Mouse (Mus musculus): ENCODE data around the gene Plxnc1. TPM values are rescaled to one million over a fixed set of nuclear protein-coding genes. Genes with fewer than 3 reads are reported as not detected.

The Plxnc1 gene
- polyA plus RNA-seq, 1 experiment from 2014 or later = 1.8 TPM

DNA sequence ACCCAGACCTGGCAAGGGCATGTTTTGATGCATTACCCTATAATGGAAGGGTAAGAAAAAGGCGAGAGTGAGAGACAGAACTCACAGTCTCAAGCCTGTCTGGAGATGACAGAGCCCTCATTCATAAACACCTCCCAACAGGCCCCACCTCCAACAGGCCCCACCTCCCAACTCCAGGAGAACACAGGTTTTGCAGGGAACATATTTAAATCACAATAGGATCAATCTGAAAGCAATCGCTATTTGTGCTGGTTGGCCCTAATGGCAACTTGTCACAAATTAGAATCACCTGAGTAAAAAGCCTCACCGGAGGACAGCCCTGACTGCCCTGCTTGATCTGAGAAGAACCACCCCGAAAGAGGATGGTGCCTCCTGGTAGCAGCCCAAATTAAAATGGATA is 54.9 kb downstream of the Plxnc1 start:
- no peak overlapping the region for H3K27ac ChIP-seq
- H3K4me1 ChIP-seq = no peaks in the 10 kb centered on the region
- 64% methylated on average over 4 of the region's 4 CpGs for WGBS
- H3K36me3 ChIP-seq (replicated peaks) = peaks cover 10% of the 10 kb centered on the region
- no peak overlapping the region for H3K4me3 ChIP-seq
- no peak for DNase-seq (ENCODE audit: extremely low spot score, low spot score)
- no peaks in the 10 kb centered on the region for H3K27me3 ChIP-seq (ENCODE audit: poor library complexity, severe bottlenecking)
- peaks cover 13% of the 10 kb centered on the region; the same call in 1 of the 2 replicates for H3K9me3 ChIP-seq

DNA sequence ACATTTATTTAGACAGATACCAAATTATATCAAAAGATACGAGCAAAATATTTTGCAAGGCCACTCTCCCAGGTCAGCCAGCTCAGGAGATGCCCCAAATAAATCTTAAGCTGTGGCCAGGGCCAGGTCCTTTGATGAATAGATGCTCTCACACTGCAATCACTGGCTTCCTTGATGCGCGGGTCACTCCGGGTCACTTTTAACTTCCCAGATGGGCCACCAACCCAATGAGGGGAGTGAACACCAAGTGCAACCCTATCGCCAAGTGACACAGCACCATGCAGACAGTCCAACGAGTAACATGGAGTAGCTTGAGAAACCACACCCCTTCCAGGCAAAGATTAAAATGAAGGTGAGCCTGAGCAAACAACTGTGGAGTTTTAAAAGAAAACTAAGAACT is 61.4 kb downstream of the Plxnc1 start:
- 90% methylated on average over 6 of the region's 6 CpGs for WGBS
- H3K27me3 ChIP-seq (ENCODE audit: poor library complexity, severe bottlenecking) = no peaks in the 10 kb centered on the region

DNA sequence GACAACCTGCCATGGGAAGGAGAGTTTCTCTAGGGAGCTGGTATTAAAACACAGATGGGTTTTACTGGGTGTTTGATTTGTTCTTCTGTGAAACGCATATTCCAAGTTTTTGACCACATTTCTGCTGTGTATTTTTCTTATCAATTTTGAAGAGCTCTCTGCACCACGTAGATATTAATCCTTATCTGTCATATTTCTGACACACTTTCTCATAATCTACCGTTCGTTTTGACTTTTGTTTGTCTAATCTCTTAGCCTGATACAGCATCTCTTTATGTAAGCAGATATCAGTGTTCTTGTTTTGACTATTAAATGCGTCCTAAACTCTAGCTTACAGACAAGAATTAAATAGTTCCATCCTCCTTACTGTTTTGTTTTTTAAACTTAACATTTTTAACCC is 73.1 kb downstream of the Plxnc1 start:
- H3K27me3 ChIP-seq (ENCODE audit: poor library complexity, severe bottlenecking) = no peaks in the 10 kb centered on the region
- no peak for DNase-seq (ENCODE audit: extremely low spot score, low spot score)
- H3K36me3 ChIP-seq (replicated peaks) = peaks cover 16% of the 10 kb centered on the region
- H3K4me1 ChIP-seq = peaks cover 10% of the 10 kb centered on the region; the same call in 1 of the 2 replicates
- no peak overlapping the region for H3K4me3 ChIP-seq
- no peaks in the 10 kb centered on the region for H3K9me3 ChIP-seq
- WGBS = 91% methylated on average over 5 of the region's 5 CpGs
- no peak overlapping the region for H3K27ac ChIP-seq

More for the DNA sequence above, 61.4 kb downstream of the Plxnc1 start:
- no peak overlapping the region for H3K4me3 ChIP-seq
- peaks cover 5% of the 10 kb centered on the region; the same call in 1 of the 2 replicates for H3K36me3 ChIP-seq (replicated peaks)
- no peak overlapping the region for H3K27ac ChIP-seq
- no peaks in the 10 kb centered on the region for H3K4me1 ChIP-seq
- no peak for DNase-seq (ENCODE audit: extremely low spot score, low spot score)
- peaks cover 3% of the 10 kb centered on the region; the same call in 1 of the 2 replicates for H3K9me3 ChIP-seq

DNA sequence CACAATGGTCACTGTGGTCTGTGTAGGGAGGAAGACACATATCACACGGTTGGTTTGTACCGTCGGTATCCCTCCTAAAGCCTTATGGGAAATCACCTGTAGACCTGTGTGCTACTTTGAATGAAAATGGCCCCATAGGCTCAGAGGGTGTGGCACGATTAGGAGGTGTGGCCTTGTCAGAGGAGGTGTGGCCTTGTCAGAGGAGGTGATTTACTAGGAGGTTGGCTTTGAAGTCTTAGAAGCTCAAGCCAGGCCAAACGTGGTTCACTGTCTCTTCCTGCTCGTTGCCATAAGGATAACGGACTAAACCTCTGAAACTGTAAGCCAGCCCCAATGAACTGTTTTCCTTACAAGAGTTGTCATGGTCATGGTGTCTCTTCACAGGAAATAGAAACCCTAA is 73.5 kb downstream of the Plxnc1 start:
- H3K27ac ChIP-seq = no peak overlapping the region

DNA sequence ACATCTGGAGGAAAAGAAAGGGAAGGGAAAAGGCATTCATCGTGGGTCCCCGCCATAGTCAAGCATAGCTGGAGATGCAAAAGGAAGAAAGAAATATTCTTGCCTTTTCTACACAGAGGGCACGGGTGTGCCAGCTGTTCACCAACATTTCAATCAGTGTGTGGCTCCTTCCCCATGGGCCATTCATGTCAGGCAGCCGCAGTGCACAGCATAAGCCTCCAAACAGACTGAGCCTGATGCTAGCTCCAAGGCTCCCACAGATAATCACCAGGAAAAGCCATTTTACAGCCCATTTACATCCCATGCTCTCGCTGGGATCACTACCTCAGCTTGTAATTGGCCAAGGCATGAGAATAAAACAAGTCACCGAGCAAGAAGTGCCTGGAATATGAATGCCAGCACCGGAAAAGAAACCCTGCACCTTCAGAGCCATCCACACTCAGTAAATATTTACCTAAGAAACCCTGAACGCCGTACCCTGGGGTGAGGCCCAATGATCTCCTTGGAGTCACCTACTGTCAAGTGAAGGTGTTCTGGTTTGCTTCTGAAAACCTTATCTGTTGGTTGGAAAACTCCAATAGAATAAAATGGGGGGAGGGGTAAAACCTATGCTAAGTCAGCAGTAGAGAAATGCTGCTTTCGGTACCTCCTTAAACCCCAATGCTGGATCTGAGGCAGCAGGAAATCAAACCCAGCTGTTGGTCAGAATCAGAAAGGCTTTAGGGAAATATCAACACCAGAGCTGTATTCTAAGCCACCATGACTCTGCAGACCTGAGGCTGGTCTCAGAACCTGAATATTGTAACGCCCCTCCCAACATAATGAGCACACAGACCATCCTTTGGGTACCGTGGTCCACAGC is 77.4 kb downstream of the Plxnc1 start:
- Histone ChIP-seq H3K36me3 (replicated peaks) (peaks cover 28% of the 10 kb centered on the region), H3K4me3 (no peak overlapping the region), H3K4me1 (peaks cover 16% of the 10 kb centered on the region), H3K27me3 (ENCODE audit: poor library complexity, severe bottlenecking) (no peaks in the 10 kb centered on the region), H3K27ac (no peak overlapping the region), H3K9me3 (no peaks in the 10 kb centered on the region)
- DNase-seq (ENCODE audit: extremely low spot score, low spot score) = no peak
- 79% methylated on average over 12 of the region's 12 CpGs for WGBS

More for the DNA sequence above, 73.5 kb downstream of the Plxnc1 start:
- peaks cover 10% of the 10 kb centered on the region; the same call in 1 of the 2 replicates for H3K4me1 ChIP-seq
- DNase-seq (ENCODE audit: extremely low spot score, low spot score) = no peak
- WGBS = 93% methylated on average over 7 of the region's 7 CpGs
- H3K9me3 ChIP-seq = no peaks in the 10 kb centered on the region
- peaks cover 16% of the 10 kb centered on the region for H3K36me3 ChIP-seq (replicated peaks)
- H3K27me3 ChIP-seq (ENCODE audit: poor library complexity, severe bottlenecking) = no peaks in the 10 kb centered on the region
- H3K4me3 ChIP-seq = no peak overlapping the region

DNA sequence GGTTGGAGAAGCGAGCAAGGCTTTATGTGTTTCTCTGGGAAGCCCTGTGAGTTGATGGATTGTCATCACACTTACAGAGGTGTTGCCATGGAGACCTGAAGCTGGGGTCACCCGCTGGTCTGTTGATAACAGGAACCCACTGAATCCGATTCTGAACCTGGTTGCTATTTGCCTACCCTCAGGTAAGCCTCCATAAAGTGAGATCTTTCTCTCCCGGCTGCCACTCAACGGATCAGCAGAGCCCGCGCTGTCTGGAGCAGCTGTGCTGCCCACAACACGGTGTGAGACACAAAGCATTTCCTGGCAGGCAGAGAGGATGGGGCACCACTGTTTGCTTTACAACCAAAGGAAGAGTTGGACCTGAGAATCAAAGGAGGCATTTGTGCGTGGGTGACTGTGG is 79.4 kb downstream of the Plxnc1 start:
- no peak overlapping the region for H3K4me3 ChIP-seq
- peaks cover 16% of the 10 kb centered on the region for H3K4me1 ChIP-seq
- WGBS = 78% methylated on average over 9 of the region's 9 CpGs
- H3K27me3 ChIP-seq (ENCODE audit: poor library complexity, severe bottlenecking) = no peaks in the 10 kb centered on the region
- no peak overlapping the region for H3K27ac ChIP-seq
- no peak for DNase-seq (ENCODE audit: extremely low spot score, low spot score)
- H3K36me3 ChIP-seq (replicated peaks) = peaks cover 28% of the 10 kb centered on the region
- H3K9me3 ChIP-seq = no peaks in the 10 kb centered on the region

DNA sequence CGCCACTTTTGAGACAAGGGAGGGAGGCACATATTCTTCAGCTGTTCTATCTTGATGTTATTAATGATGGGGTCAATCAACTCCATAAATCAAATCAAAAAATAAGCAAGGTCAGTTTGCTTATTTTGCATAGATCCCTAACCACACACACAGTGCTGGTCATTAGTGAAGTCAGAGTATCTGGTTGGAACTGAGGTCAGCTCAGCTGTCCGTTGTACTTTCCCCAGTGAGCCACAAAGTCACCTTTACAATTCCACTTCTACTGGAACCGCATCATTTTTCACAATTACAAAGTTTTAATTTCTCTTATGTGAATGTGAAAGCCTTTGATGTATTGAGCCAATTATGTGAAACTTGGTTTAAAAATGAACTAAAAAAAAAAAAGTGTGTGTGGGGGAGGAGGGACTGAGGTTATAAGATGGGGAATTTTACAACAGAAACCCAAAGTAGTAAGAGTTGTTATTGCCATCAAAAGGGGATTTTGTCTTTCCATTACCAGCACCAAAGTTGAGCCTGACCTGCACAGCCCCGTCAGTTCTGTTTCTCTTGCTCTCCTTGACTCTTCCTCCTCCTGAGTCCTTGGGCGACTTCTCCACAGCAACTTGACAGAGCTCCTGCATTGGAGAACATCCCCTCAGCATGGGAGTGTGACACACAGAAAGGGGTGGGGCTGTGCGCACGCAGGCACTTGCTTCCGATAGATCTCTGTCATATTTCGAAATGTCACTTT is 80.3 kb downstream of the Plxnc1 start:
- peaks cover 16% of the 10 kb centered on the region for H3K4me1 ChIP-seq
- WGBS = 92% methylated on average over 9 of the region's 9 CpGs
- no peaks in the 10 kb centered on the region for H3K9me3 ChIP-seq
- no peak for DNase-seq (ENCODE audit: extremely low spot score, low spot score)
- H3K27ac ChIP-seq = no peak overlapping the region
- H3K4me3 ChIP-seq = no peak overlapping the region
- peaks cover 23% of the 10 kb centered on the region for H3K36me3 ChIP-seq (replicated peaks)
- H3K27me3 ChIP-seq (ENCODE audit: poor library complexity, severe bottlenecking) = no peaks in the 10 kb centered on the region

DNA sequence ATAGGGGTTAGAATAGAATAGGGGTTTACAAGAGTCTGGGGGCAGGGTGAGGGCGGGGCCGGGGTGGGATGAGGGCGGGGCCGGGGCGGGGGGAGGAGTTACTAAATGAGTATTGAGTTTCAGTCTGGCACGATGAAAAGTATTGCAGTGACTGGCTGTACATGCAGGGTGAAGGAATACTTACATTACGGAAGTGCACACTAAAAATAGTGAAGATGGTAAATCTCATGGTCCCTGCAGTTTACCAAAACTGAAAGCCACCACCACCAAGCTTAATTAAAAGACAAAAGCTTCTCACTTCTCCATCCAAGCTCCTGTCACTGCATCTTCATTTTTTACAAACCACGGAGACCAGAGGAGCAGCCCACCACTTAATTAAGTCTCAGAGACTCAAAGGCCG is 81.4 kb downstream of the Plxnc1 start:
- no peaks in the 10 kb centered on the region for H3K9me3 ChIP-seq
- no peak overlapping the region for H3K27ac ChIP-seq
- H3K27me3 ChIP-seq (ENCODE audit: poor library complexity, severe bottlenecking) = no peaks in the 10 kb centered on the region
- peaks cover 16% of the 10 kb centered on the region for H3K4me1 ChIP-seq
- WGBS = 81% methylated on average over 9 of the region's 9 CpGs
- no peak for DNase-seq (ENCODE audit: extremely low spot score, low spot score)
- peaks cover 23% of the 10 kb centered on the region for H3K36me3 ChIP-seq (replicated peaks)
- H3K4me3 ChIP-seq = no peak overlapping the region

DNA sequence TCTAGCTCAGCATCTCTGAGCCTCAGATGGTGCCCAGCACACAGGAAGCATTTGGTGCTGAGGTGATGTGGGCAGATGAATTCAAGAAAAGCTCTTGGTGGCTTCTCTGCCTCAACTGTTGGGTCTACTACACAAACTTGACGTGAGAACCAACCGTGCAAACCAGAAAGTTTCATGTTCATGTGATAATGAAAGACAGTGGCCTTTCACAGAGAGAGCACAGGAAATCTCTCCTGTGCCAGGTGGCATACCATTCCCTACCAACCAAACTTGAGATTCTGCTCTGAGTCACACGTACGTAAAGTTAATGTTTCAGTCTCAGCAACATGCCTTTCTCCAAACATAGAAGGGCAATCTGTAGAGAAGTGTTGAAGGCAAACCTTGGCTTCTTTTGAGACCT is 83.8 kb downstream of the Plxnc1 start:
- Histone ChIP-seq H3K27ac (no peak overlapping the region), H3K27me3 (ENCODE audit: poor library complexity, severe bottlenecking) (no peaks in the 10 kb centered on the region), H3K36me3 (replicated peaks) (peaks cover 27% of the 10 kb centered on the region), H3K4me1 (peaks cover 6% of the 10 kb centered on the region; the same call in 1 of the 2 replicates), H3K9me3 (no peaks in the 10 kb centered on the region), H3K4me3 (no peak overlapping the region)
- 92% methylated on average over 4 of the region's 4 CpGs for WGBS
- DNase-seq (ENCODE audit: extremely low spot score, low spot score) = no peak

DNA sequence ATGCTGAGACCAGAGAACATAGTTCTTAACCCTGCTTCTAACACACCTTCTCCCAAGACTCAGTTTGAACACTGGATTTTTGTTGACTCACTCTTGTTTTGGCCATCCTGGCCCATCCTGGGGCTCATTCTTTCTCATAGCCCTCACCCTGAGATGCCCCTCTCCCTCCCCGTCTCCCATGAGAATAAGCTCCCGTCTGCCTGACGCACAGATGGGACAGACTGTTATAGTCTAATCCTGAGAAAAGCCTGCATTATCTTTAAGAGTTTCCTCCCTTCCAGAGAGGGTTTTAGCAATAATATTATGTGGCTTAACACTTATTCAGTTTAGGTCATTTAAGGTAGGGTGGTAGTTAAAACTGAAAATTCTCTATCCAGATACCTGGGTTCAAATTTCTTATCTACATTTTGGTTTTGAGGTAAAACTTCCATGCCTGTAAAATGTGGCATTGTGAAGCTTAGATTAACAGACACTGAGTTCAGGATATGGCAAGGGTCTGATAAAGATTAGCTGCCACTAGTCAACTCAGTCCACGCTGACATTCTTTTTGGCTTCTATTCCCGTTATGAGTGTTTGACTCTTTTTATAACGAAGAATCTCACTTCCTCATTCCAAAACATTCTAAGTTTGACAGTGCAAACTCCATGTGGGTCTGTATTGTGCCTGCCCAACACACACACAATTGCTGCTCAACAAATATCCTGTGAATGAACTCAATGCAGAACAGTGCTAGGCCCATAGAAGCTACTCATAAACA is 86.2 kb downstream of the Plxnc1 start:
- Histone ChIP-seq H3K4me3 (no peak overlapping the region), H3K9me3 (no peaks in the 10 kb centered on the region), H3K27me3 (ENCODE audit: poor library complexity, severe bottlenecking) (no peaks in the 10 kb centered on the region), H3K27ac (no peak overlapping the region), H3K4me1 (no peaks in the 10 kb centered on the region), H3K36me3 (replicated peaks) (peaks cover 23% of the 10 kb centered on the region)
- 95% methylated on average over 6 of the region's 6 CpGs for WGBS
- DNase-seq (ENCODE audit: extremely low spot score, low spot score) = no peak

DNA sequence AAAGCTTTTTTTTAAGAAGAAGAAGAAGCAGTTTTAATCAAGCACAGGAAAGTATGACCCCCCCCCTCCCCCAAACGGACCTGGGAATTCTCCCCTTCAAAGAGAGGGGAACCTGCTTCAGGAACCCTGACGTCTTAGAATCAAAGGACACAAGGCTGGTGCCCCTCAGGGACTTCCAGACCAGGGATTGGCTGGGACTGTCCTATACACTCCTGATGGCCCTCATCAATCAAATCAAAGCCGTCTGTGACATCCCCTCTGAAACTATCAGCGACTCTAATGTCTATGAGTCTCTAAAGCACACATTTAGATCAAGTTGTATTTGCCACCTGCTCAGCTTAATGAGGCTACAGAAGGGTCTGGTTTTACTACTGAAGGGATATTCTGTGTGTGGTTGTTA is 94.1 kb downstream of the Plxnc1 start:
- Histone ChIP-seq H3K4me1 (no peaks in the 10 kb centered on the region), H3K36me3 (replicated peaks) (peaks cover 19% of the 10 kb centered on the region), H3K9me3 (no peaks in the 10 kb centered on the region), H3K27me3 (ENCODE audit: poor library complexity, severe bottlenecking) (no peaks in the 10 kb centered on the region), H3K4me3 (no peak overlapping the region), H3K27ac (no peak overlapping the region)
- WGBS = 80% methylated on average over 4 of the region's 4 CpGs
- no peak for DNase-seq (ENCODE audit: extremely low spot score, low spot score)

DNA sequence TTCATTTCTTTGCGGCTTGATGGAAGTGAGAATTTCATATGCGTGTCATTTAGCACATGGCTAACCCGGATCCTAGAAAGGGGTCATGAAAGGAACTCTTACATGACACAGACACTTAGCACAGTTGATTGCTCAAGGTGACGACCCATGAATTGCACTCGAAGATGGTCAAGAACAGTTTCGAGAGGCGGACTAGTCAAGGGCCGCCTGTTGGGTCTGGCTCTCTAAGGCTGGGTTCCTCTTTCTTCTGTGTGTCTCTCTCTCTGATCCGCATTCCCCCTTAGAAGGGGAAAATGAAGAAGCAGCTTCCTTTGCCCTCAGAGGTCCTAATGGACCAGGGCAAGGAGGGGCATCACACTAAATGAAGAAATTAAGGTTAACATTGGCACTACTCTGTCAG is 94.7 kb downstream of the Plxnc1 start:
- H3K4me1 ChIP-seq = no peaks in the 10 kb centered on the region
- H3K4me3 ChIP-seq = no peak overlapping the region
- no peak overlapping the region for H3K27ac ChIP-seq
- no peaks in the 10 kb centered on the region for H3K27me3 ChIP-seq (ENCODE audit: poor library complexity, severe bottlenecking)
- H3K36me3 ChIP-seq (replicated peaks) = peaks cover 19% of the 10 kb centered on the region
- DNase-seq (ENCODE audit: extremely low spot score, low spot score) = no peak
- 95% methylated on average over 9 of the region's 9 CpGs for WGBS
- no peaks in the 10 kb centered on the region for H3K9me3 ChIP-seq

Data from forebrain, embryonic 10.5 days (tissue).